Mouse (Mus musculus) CH12.LX (cell line): ENCODE results near the gene Elavl2. TPM values are rescaled to one million over a fixed set of nuclear protein-coding genes. Genes with fewer than 3 reads are reported as not detected.

ENCODE experiments used
- DNase-seq: peaks from one replicate; pipeline ENCODE4 v3.0.0-alpha.2; 2013; ENCODE audit errors: extremely low read depth
- H3K27ac ChIP-seq: 2 replicates; pipeline ENCODE4 v1.5.1; 2012; ENCODE audit warnings: low read depth, mild to moderate bottlenecking, control low read depth, moderate library complexity; ENCODE audit not compliant: insufficient read depth
- H3K27me3 ChIP-seq: replicated peaks from 2 replicates; pipeline ENCODE3; 2012; ENCODE audit warnings: inconsistent platforms
- H3K36me3 ChIP-seq, 2 experiments: replicated peaks in 1 of 2; 2 replicates each; pipeline versions ENCODE3 to v1.6.1; 2012; ENCODE audit warnings: inconsistent platforms in 1 of 2, low read length in 1 of 2, mild to moderate bottlenecking in 1 of 2, mixed read lengths in 1 of 2, moderate library complexity in 1 of 2; ENCODE audit not compliant: control insufficient read depth in 1 of 2, insufficient read depth in 1 of 2
- H3K4me1 ChIP-seq, 2 experiments: 2 replicates each; pipeline ENCODE4 v1.6.1; 2012; ENCODE audit warnings: inconsistent platforms in 1 of 2, moderate library complexity in 1 of 2; ENCODE audit not compliant: insufficient read depth in 2 of 2, control insufficient read depth in 1 of 2
- H3K4me2 ChIP-seq: 2 replicates; pipeline ENCODE4 v1.6.1; 2012; ENCODE audit warnings: low read depth, mild to moderate bottlenecking, control low read depth; ENCODE audit not compliant: poor library complexity, insufficient read depth, severe bottlenecking
- H3K4me3 ChIP-seq, 3 experiments: fragments of 150-350 bp in 1 of 3; sonication (generic) in 1 of 3; replicated peaks in 1 of 3; 2 replicates each; pipeline versions ENCODE3 to v1.5.1; 2011 to 2012; ENCODE audit warnings: low read depth in 2 of 3, low read length in 2 of 3, mild to moderate bottlenecking in 2 of 3, moderate library complexity in 2 of 3, control low read depth in 1 of 3, improper control_type of control experiment in 1 of 3, inconsistent platforms in 1 of 3, mixed read lengths in 1 of 3; ENCODE audit not compliant: poor library complexity in 1 of 3
- H3K79me2 ChIP-seq: replicated peaks from 2 replicates; pipeline ENCODE4 v1.6.1; 2012; ENCODE audit warnings: mild to moderate bottlenecking, moderate library complexity; ENCODE audit not compliant: control insufficient read depth, poor library complexity, insufficient read depth, severe bottlenecking; ENCODE audit errors: extremely low read depth
- H3K9ac ChIP-seq: 2 replicates; pipeline ENCODE4 v1.6.1; 2012; ENCODE audit warnings: low read depth, mild to moderate bottlenecking, control low read depth, moderate library complexity; ENCODE audit not compliant: insufficient read depth
- H3K9me3 ChIP-seq: replicated peaks from 2 replicates; pipeline ENCODE3; 2012; ENCODE audit warnings: low read length, inconsistent platforms, mixed read lengths
- BHLHE40 ChIP-seq: IDR thresholded peaks from 2 replicates; pipeline ENCODE4 v1.6.1; 2011; ENCODE audit warnings: mild to moderate bottlenecking, low read depth, low read length, improper control_type of control experiment
- CHD1 ChIP-seq: IDR thresholded peaks from 2 replicates; pipeline ENCODE4 v1.6.1; 2012; ENCODE audit warnings: low read depth, low read length, improper control_type of control experiment, inconsistent platforms
- CHD2 ChIP-seq: IDR thresholded peaks from 2 replicates; pipeline ENCODE4 v1.6.1; 2011; ENCODE audit warnings: low read length, improper control_type of control experiment
- EP300 ChIP-seq: IDR thresholded peaks from 2 replicates; pipeline ENCODE4 v1.6.1; 2011; ENCODE audit warnings: low read length, improper control_type of control experiment
- IRF4 ChIP-seq: IDR thresholded peaks from 2 replicates; pipeline ENCODE4 v1.6.1; 2014; ENCODE audit warnings: low read depth, mild to moderate bottlenecking, inconsistent platforms, low read length, improper control_type of control experiment
- JUN ChIP-seq: IDR thresholded peaks from 2 replicates; pipeline ENCODE4 v1.6.1; 2011; ENCODE audit warnings: low read depth, mild to moderate bottlenecking, low read length, improper control_type of control experiment, moderate library complexity; ENCODE audit not compliant: insufficient read depth
- JUND ChIP-seq: conservative IDR thresholded peaks from 2 replicates; pipeline ENCODE4 v1.6.1; 2011; ENCODE audit warnings: low read depth, low read length, improper control_type of control experiment
- MAFK ChIP-seq: IDR thresholded peaks from 2 replicates; pipeline ENCODE4 v1.6.1; 2011; ENCODE audit warnings: low read length, improper control_type of control experiment; ENCODE audit not compliant: insufficient replicate concordance
- MAX ChIP-seq: IDR thresholded peaks from 2 replicates; pipeline ENCODE4 v1.6.1; 2011; ENCODE audit warnings: low read length, improper control_type of control experiment
- MAZ ChIP-seq: IDR thresholded peaks from 2 replicates; pipeline ENCODE4 v1.6.1; 2012; ENCODE audit warnings: low read depth, mild to moderate bottlenecking, inconsistent platforms, low read length, improper control_type of control experiment, moderate library complexity
- MXI1 ChIP-seq: IDR thresholded peaks from 2 replicates; pipeline ENCODE4 v1.6.1; 2011; ENCODE audit warnings: mild to moderate bottlenecking, low read depth, low read length, improper control_type of control experiment
- NRF1 ChIP-seq: IDR thresholded peaks from 2 replicates; pipeline ENCODE4 v1.6.1; 2014; ENCODE audit warnings: low read depth, mild to moderate bottlenecking, inconsistent platforms, low read length, improper control_type of control experiment, moderate library complexity
- POLR2A ChIP-seq: IDR thresholded peaks from 2 replicates; pipeline ENCODE4 v1.6.1; 2011; ENCODE audit warnings: low read depth, mild to moderate bottlenecking, improper control_type of control experiment, low read length
- RAD21 ChIP-seq: IDR thresholded peaks from 2 replicates; pipeline ENCODE4 v1.6.1; 2011; ENCODE audit warnings: low read depth, mild to moderate bottlenecking, low read length, improper control_type of control experiment, moderate library complexity
- RCOR1 ChIP-seq: conservative IDR thresholded peaks from 2 replicates; pipeline ENCODE4 v1.6.1; 2012; ENCODE audit warnings: low read depth, mild to moderate bottlenecking, inconsistent platforms, low read length, improper control_type of control experiment
- SIN3A ChIP-seq: IDR thresholded peaks from 2 replicates; pipeline ENCODE4 v1.6.1; 2012; ENCODE audit warnings: low read length, improper control_type of control experiment, inconsistent platforms
- TBP ChIP-seq: conservative IDR thresholded peaks from 2 replicates; pipeline ENCODE4 v1.6.1; 2011; ENCODE audit warnings: low read depth, low read length, improper control_type of control experiment
- UBTF ChIP-seq: IDR thresholded peaks from 2 replicates; pipeline ENCODE4 v1.6.1; 2012; ENCODE audit warnings: low read depth, mild to moderate bottlenecking, inconsistent platforms, low read length, improper control_type of control experiment, moderate library complexity
- ZC3H11A ChIP-seq: IDR thresholded peaks from 2 replicates; pipeline ENCODE4 v1.6.1; 2012; ENCODE audit warnings: low read depth, mild to moderate bottlenecking, inconsistent platforms, low read length, improper control_type of control experiment
- ZKSCAN1 ChIP-seq: IDR thresholded peaks from 2 replicates; pipeline ENCODE4 v1.6.1; 2012; ENCODE audit warnings: low read depth, inconsistent platforms, low read length, improper control_type of control experiment, borderline replicate concordance
- dilution Hi-C: fragments of 300-500 bp; cut with MboI; formaldehyde crosslinking; loops from 2 replicates; pipeline ENCODE4 v1.14.3; 2020; ENCODE audit warnings: low sequenced_read_pairs; ENCODE audit not compliant: extremely low pct_unique_long_range_greater_than_20kb, extremely low pct_ligation_motif_present
- in situ Hi-C: fragments of 300-500 bp; cut with MboI; formaldehyde crosslinking; loops from 3 replicates; pipeline ENCODE4 v1.14.3; 2019; ENCODE audit warnings: low sequenced_read_pairs, low pct_ligation_motif_present, low pct_unique_long_range_greater_than_20kb, mixed read lengths
- polyA plus RNA-seq: library from polyadenylated mRNA; unstranded; fragments of >175 nt; gene quantifications from 2 replicates; pipeline ENCODE4 v1.2.1, GENCODE M21; 2012; ENCODE audit warnings: low read depth; ENCODE audit not compliant: insufficient read length
- total RNA-seq, 2 experiments: library from RNA; depleted of rRNA; stranded (reverse); fragments of 300-350 nt in 1 of 2; fragments of >200 nt in 1 of 2; gene quantifications; 2 replicates each; pipeline ENCODE4 v1.2.3; 2012 to 2014

The Elavl2 gene
- total and polyA plus RNA-seq, 3 experiments: not detected

- peaks cover 48% of the 10 kb centered on the region for H3K9me3 ChIP-seq
- H3K36me3 ChIP-seq: no peaks in the 10 kb centered on the region
- H3K27me3 ChIP-seq: no peaks in the 10 kb centered on the region
- dilution Hi-C loops: no loop called here
- in situ Hi-C loops: no loop called here
- H3K79me2 ChIP-seq: no peaks in the 10 kb centered on the region
- DNase-seq: no peak
- no peaks in the 10 kb centered on the region for H3K4me1 ChIP-seq
- H3K4me3 ChIP-seq: no peak overlapping the region
- no peak overlapping the region for H3K4me2 ChIP-seq
- H3K27ac ChIP-seq: no peak overlapping the region
- no peak overlapping the region for H3K9ac ChIP-seq
- TF ChIP-seq MXI1 (no peak), RCOR1 (no peak), MAFK (no peak), SIN3A (no peak), JUN (no peak), JUND (no peak), POLR2A (no peak), CHD1 (no peak), ZKSCAN1 (no peak), CHD2 (no peak), EP300 (no peak), BHLHE40 (no peak), RAD21 (no peak), UBTF (no peak)
- TF ChIP-seq, all 38 proteins: peak for 0
Measured at GRCm38 (mm10) chr4:91349579-91349978, 51.0 kb downstream of the Elavl2 start.

GRCm38 (mm10) chr4:91334177-91334576 lies 66.4 kb downstream of the Elavl2 start:
- H3K79me2 ChIP-seq: no peaks in the 10 kb centered on the region
- H3K4me1 ChIP-seq: no peaks in the 10 kb centered on the region
- H3K4me3 ChIP-seq: no peak overlapping the region
- H3K27me3 ChIP-seq: no peaks in the 10 kb centered on the region
- no peak overlapping the region for H3K9ac ChIP-seq
- peaks cover 51% of the 10 kb centered on the region for H3K9me3 ChIP-seq
- DNase-seq: no peak
- dilution Hi-C loops: no loop called here
- TF ChIP-seq NRF1 (no peak), SIN3A (no peak), MAX (no peak), EP300 (no peak), POLR2A (no peak), JUN (no peak), IRF4 (no peak), ZC3H11A (no peak), TBP (no peak), MAZ (no peak), ZKSCAN1 (no peak)
- TF ChIP-seq, all 38 proteins: peak for 0
- no peak overlapping the region for H3K4me2 ChIP-seq
- in situ Hi-C loops: no loop called here
- H3K27ac ChIP-seq: no peak overlapping the region
- H3K36me3 ChIP-seq: no peaks in the 10 kb centered on the region
